Mouse (Mus musculus) activated CD4-positive, CD25-positive, alpha-beta regulatory T cell, adult 4 months (primary cell): ENCODE measurements around the gene Srp54a. TPM values are rescaled to one million over a fixed set of nuclear protein-coding genes. Genes with fewer than 3 reads are reported as not detected.
"Not testable (repeated sequence)": the region's sequence is repeated elsewhere in the genome, so short reads cannot be mapped to it uniquely, and the experiment has no call there.

Experiments
- ATAC-seq: one replicate; pipeline ENCODE4 v1.8.0; 2017
- polyA plus RNA-seq, 2 experiments: library from polyadenylated mRNA; unstranded; fragments of 100-300 nt; shearing (Covaris generic); gene quantifications; one replicate each; pipeline ENCODE4 v1.2.1; 2017

Gene Srp54a
- 100 to 1,000 TPM; 137 to 147 TPM for polyA plus RNA-seq

DNA sequence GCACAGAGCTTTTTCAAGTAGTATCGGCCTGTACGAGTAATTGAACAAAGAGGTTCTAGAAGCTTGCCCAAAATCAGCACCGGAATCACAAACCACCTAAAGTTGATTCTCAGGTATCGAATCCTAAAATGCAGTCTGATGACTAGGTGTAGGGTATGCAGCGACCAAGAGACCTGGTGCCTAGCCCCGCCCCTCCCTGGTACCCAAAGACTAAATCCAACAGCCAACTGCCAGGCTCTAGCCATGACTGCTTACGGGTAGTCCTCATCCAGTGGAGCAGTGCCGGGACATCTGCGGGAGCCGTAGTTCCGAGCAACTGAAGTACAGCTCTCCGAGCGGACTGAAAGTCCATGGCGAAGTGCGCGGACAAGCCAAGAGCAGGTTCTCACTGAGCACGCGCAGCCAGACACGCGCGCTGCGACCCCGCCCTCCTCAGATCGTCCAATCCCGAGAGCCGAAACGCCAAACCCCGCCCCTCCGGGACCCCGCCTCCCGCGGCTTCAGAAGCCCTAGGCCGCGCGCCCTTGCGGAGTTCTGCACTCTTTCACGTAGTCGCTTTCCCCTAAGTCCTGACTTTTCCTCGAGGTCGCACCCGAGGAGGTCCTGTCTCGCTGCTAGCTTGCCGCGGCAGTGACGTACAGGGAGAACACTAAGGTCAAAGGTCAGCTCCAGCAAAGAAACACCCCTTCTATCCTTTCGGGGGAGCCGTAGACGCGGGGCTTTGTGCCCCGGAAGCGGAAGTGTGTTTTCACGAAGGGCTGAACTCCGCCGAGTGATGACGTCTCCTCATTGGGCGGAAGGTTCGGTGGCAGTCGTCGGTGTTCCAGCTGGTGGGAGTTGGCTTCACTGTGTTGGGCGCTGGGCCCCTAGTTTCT is at the start of gene Srp54a, which contains the start of gene 2700097O09Rik:
Gene Srp54a (plus strand): TSS at position 537 of the 875 bp plus-strand sequence.
Gene 2700097O09Rik (minus strand): TSS at position 385 of the 875 bp plus-strand sequence.
- peak; percentile 90 for ATAC-seq

DNA sequence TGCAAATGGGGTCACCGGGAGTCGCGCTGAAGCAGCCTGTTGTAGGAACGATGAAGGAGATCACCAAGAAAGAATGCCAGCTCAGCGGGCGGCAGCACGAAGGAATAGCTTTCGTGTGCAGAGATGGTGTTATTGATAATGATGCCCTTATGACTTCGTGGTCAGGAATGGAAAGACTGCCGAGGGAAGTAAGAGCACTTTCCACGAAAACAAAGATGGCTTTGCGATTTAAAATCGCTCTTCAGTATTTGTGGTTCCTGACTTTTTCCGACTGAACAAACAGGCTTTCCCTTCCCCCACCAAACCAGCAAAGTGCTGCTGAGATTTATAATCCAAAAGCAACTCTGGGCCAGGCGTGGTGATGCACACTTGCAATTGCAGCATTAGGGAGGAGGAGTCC is 39.1 kb upstream of the Srp54a start:
- peak; percentile 32 for ATAC-seq

DNA sequence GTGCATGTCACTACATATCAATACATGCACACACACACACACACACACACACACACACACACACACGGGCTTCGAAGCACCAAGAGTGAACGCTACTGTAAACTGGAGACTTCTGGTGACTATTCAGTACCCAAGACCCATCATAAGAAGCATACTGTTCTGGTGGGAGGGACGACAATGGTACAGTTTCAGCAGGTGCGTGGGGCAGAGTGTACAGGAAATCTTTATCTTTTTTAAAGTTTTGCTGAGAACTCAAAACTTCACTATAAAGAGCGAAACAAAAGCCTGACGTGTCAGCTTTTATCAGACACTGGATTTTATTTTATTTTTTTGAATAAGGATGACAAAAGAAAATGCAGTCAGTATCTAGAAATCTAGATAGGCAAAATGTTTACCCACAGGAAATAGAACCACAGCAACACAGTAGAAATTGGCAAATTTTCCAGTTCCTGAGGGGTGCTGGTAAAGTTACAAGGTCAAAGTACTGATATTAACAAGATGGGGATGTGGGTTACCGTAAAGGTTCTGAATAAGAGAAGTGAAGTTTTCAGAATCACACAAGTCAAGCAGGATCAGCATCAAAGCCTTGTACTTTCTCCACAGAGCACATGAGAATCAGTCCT is 30.2 kb upstream of the Srp54a start:
- peak; percentile 80 for ATAC-seq

DNA sequence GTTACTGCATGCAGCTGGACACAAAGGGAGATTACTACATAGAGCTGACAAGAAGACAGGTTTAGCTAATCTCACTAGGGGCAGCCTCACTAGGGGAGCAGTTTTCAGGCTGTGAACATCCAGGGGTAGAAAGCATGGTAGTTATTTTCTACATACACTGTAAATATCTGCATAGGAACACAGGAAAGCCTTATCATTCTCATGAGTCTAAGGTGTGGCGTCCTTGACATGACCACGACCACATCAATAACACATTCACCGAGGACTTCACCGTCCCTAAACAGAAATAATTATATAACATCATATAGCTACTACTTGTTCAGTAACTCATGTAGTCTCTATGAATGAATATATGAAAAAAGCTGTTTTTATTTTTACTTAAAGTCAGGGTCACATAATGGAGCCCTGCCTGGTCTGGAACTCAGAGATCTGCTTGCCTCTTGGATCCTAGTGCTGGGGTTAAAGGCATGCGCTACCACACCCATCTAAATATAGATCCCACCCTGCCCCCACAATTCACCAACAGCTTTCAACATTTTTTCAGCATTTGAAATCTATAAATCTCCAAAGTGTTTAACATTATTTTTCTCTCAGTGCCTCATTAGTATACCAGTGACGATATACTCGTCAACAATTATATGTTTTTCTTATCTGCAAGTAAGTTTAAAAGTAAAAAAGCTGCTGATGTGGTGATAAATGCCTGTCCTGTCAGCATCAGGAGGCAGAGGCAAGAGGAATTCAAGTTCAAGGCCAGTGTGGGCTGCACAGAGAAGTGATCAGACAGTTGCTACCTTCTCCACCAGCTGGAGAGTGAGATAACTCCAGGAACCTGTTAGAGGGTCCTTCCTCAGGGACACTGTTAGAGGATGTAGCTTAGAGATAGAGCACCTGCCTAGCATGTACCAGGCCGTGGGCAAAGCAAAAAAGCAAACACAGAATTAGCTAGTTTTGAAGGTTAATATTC is 28.6 kb upstream of the Srp54a start:
- no peak for ATAC-seq

GRCm38 (mm10) chr12:55053267-55053666 is 26.8 kb upstream of the Srp54a start:
- no peak for ATAC-seq

- no peak for ATAC-seq
Observed at GRCm38 (mm10) chr12:55054551-55055241, 25.4 kb upstream of the Srp54a start.

- no peak for ATAC-seq
Observed at GRCm38 (mm10) chr12:55056703-55057102, 23.4 kb upstream of the Srp54a start.

DNA sequence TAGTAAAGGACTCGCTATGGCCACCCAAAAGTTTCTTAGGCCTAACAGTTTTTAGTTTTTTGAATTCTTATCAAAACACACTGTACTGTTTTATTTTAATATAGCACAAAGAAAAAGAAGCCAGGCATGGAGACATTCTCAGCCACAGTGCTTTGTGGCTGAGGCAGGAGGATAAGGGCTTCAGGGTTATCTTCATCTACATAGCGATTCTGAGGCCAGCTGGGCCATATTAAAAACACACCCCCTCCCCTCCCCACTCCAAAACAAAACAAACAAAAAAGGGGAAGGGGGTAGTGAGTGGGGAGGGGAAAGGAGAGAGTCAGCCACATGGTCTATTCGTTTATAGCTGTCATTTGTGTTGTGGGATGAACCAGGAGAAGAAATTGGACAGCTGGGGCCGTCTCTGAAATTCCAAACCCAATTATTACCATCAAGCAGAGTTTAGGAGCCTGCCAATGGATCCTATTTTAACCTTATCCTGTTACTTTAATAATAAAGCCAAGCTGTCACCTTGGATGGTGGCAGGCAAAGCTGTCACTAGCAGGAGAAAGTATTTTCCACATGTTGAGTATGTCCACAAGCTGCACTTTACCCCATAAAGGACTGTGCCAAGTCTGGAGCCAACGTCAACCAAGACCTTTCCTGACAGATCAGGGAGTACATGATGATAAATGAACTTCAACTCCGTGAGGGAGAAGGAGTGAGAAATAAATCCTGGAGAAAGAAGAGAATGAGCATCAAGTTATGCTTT is 21.0 kb upstream of the Srp54a start:
- ATAC-seq: no peak

DNA sequence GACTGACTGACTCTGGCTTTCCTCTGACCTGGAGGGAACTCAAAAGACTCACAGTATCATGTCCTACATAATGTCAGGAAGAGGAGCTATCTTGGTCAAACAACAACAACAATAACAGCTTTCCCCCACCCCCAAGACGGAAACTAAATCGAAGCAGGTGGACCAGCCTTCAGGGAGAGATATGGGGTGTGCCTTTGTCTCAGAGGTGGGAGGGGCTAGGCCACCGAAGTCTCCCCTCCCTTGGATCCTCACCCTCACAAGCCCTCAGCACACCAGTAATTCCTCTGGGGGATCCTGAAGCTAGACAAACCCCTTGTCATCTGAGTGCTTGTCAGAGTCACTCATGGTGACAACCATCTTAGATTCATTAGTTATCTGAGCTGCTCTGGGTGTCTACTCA is 20.2 kb upstream of the Srp54a start:
- no peak for ATAC-seq

GRCm38 (mm10) chr12:55060212-55060898 is 19.7 kb upstream of the Srp54a start:
- ATAC-seq: peak; percentile 71

DNA sequence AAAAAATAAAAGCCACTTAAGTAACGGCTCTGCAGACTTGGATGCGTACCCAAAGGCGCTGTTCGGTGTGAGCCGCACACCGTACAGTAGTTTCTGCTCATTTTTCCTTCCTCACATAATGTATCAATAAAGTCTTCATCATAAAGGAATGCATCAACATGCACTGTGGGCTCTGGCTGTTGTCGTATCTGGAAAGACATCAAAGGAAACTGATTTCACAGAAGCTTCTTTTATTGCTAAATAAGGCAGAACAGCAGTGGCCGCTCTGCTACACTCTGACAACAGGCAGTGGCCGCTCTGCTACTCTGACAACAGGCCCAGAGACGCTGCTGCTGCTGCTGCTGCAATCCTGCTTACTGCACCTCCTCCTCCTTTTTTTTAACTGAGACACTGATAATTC is 19.1 kb upstream of the Srp54a start:
- ATAC-seq: no peak

GRCm38 (mm10) chr12:55062141-55062540 is 17.9 kb upstream of the Srp54a start:
- ATAC-seq: no peak

GRCm38 (mm10) chr12:55072495-55072894 is 7.6 kb upstream of the Srp54a start:
- ATAC-seq: no peak

GRCm38 (mm10) chr12:55073686-55074085 is 6.4 kb upstream of the Srp54a start:
- ATAC-seq: no peak

GRCm38 (mm10) chr12:55075296-55075695 is 4.8 kb upstream of the Srp54a start:
- ATAC-seq: no peak

DNA sequence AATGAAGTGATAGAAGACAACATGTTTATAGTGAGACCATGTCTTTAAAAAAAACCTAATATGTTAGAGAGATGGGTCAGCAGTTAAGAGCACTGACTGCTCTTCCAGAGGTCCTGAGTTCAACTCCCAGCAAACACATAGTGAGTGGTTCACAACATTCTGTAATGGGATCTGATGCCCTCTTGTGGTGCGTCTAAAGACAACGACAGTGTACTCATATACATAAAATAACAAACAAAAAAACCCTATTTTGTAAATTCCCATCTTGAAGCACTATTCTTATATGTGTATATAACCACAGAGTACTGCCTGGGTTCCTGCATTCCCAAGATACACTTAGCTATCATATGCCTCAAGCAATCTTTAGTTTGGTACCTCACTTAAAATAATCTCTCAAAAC is 1.4 kb upstream of the Srp54a start:
- not testable (repeated sequence) for ATAC-seq

DNA sequence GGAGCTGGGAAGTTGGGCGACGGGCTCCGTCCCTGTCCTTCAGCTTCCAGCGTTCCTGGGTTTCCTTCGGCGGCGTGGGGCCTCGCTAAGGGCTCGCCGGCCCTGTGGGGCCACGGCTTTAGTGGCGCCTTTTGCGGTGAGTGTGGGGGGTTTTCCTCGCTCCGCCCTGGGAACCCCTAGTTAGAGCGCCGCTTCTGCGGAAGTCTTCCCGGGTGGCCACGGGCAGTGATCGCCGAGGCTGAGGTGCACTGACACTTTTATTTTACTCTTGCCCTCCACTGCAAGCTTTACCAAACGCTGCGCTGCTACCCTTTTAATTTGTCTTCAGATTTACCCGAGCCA is 510 bp downstream of the Srp54a start:
- peak; percentile 58 for ATAC-seq

- not testable (repeated sequence) for ATAC-seq
Observed at GRCm38 (mm10) chr12:55092127-55092526, 12.1 kb downstream of the Srp54a start.

DNA sequence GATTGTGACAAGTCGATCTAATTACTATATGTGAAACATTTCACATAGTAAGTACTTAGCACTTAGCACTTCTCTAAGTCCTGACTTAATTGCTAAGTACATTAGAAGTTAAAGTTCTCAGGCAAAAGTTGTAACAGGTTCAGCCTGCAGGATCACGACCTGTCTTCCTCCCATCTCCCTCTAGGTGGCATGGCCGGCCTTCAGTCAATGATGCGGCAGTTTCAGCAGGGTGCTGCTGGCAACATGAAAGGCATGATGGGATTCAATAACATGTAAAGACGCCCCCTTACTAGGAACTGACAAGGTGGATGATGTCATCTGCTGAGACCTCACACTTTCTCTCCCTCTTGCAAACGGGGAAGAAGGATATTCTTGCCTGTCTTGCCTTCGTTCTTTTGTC is 32.6 kb downstream of the Srp54a start:
- not testable (repeated sequence) for ATAC-seq

GRCm38 (mm10) chr12:55124242-55124641 is 44.2 kb downstream of the Srp54a start, which contains the start of gene Fam177a:
Gene Fam177a, plus strand, starts transcription at chr12:55124469.
- peak; percentile 87 for ATAC-seq

- peak; percentile 68 for ATAC-seq
Observed at GRCm38 (mm10) chr12:55124731-55125130, 44.7 kb downstream of the Srp54a start.
